Mouse (Mus musculus): ENCODE data around the gene Slc44a5. TPM values are rescaled to one million over a fixed set of nuclear protein-coding genes. Genes with fewer than 3 reads are reported as not detected.

Slc44a5 gene
- 0.10 and 0.14 TPM in 2 replicates for polyA plus RNA-seq (2012; rRNA removed; ENCODE audit: low replicate concordance)

GRCm38 (mm10) chr3:153973171-153973948 lies at the start of gene Slc44a5:
Slc44a5 (plus strand) TSS chr3:153973436.

GRCm38 (mm10) chr3:153944335-153944990 lies 28.8 kb upstream of the Slc44a5 start, which contains the start of gene Acadm:
Acadm (minus strand) TSS chr3:153944632.

Other genes starting within 250 kb of the Slc44a5 start
- 1.8 and 2.0 TPM in 2 replicates for gene St6galnac3, start 248.3 kb upstream of the Slc44a5 start, polyA plus RNA-seq (2012; rRNA removed; ENCODE audit: low replicate concordance)
- gene Asb17, start 129.2 kb upstream of the Slc44a5 start, polyA plus RNA-seq (2012; rRNA removed; ENCODE audit: low replicate concordance): not detected in 2 replicates
- 0.03 and 0.11 TPM in 2 replicates for gene Msh4, start 67.3 kb upstream of the Slc44a5 start, polyA plus RNA-seq (2012; rRNA removed; ENCODE audit: low replicate concordance)
- 29.2 and 45.8 TPM in 2 replicates for gene Rabggtb, start 60.4 kb upstream of the Slc44a5 start, polyA plus RNA-seq (2012; rRNA removed; ENCODE audit: low replicate concordance)
- gene Acadm, start 28.8 kb upstream of the Slc44a5 start, polyA plus RNA-seq (2012; rRNA removed; ENCODE audit: low replicate concordance): 59.5 and 122 TPM in 2 replicates